Mouse (Mus musculus) forebrain, embryonic 13.5 days (tissue): Measurements from ENCODE around the gene Lpp. TPM values are rescaled to one million over a fixed set of nuclear protein-coding genes. Genes with fewer than 3 reads are reported as not detected.

ENCODE experiments used
- ATAC-seq: fragments of 200-750 bp; cut with Nextera tagmentation; 2 replicates; pipeline ENCODE4 v1.8.0; 2017
- H3K27ac ChIP-seq: fragments of 300-500 bp; sonication (generic); 2 replicates; pipeline ENCODE4 v1.5.1; 2015; ENCODE audit warnings: inconsistent platforms, mild to moderate bottlenecking, moderate library complexity
- H3K27me3 ChIP-seq: fragments of 300-500 bp; sonication (generic); 2 replicates; pipeline ENCODE4 v1.6.1; 2015; ENCODE audit warnings: mild to moderate bottlenecking, inconsistent platforms
- H3K36me3 ChIP-seq: fragments of 300-500 bp; sonication (generic); 2 replicates; pipeline ENCODE4 v1.6.1; 2015; ENCODE audit warnings: mild to moderate bottlenecking, inconsistent platforms; ENCODE audit not compliant: poor library complexity, severe bottlenecking
- H3K4me1 ChIP-seq: fragments of 300-500 bp; sonication (generic); 2 replicates; pipeline ENCODE4 v1.6.1; 2015; ENCODE audit warnings: inconsistent platforms
- H3K4me2 ChIP-seq: fragments of 300-500 bp; sonication (generic); 2 replicates; pipeline ENCODE4 v1.6.1; 2015; ENCODE audit warnings: inconsistent platforms, mild to moderate bottlenecking, moderate library complexity
- H3K4me3 ChIP-seq: fragments of 300-500 bp; sonication (generic); 2 replicates; pipeline ENCODE4 v1.5.1; 2015; ENCODE audit warnings: mild to moderate bottlenecking, inconsistent platforms
- H3K9ac ChIP-seq: fragments of 300-500 bp; sonication (generic); 2 replicates; pipeline ENCODE4 v1.6.1; 2015; ENCODE audit warnings: mild to moderate bottlenecking, inconsistent platforms
- H3K9me3 ChIP-seq: fragments of 300-500 bp; sonication (generic); replicated peaks from 2 replicates; pipeline ENCODE4 v1.6.1; 2016; ENCODE audit warnings: inconsistent platforms
- WGBS: fragments of 180-500 bp; shearing (Covaris S2); methylation state at CpG from one replicate; pipeline ENCODE4 v1.1.7; 2015; 5-methylcytosine and 5-hydroxymethylcytosine counted together
- polyA plus RNA-seq: library from polyadenylated mRNA; unstranded; fragments of >200 nt; fragmentation: Nextera tagmentation; extraction: Ambion mirVana; gene quantifications from 2 replicates; pipeline ENCODE4 v1.2.1, GENCODE M21; 2015

Gene Lpp
- polyA plus RNA-seq, 1 experiment from 2014 or later = 9.4 TPM

GRCm38 (mm10) chr16:24443123-24443515 lies 49.8 kb downstream of the Lpp start:
- Histone ChIP-seq H3K4me2 (no peak overlapping the region), H3K36me3 (no peaks in the 10 kb centered on the region), H3K9ac (no peak overlapping the region), H3K4me1 (peaks cover 18% of the 10 kb centered on the region), H3K27me3 (no peaks in the 10 kb centered on the region), H3K4me3 (no peak overlapping the region), H3K9me3 (no peaks in the 10 kb centered on the region), H3K27ac (no peak overlapping the region)
- no peak for ATAC-seq
- WGBS = 40% methylated on average over 7 of the region's 7 CpGs

- H3K27ac ChIP-seq = no peak overlapping the region
- WGBS = 34% methylated on average over 5 of the region's 5 CpGs
Measured at GRCm38 (mm10) chr16:24443555-24443954, 50.2 kb downstream of the Lpp start.

GRCm38 (mm10) chr16:24444818-24445217 lies 51.5 kb downstream of the Lpp start:
- no peak for ATAC-seq
- peaks cover 23% of the 10 kb centered on the region for H3K4me1 ChIP-seq
- H3K9me3 ChIP-seq = no peaks in the 10 kb centered on the region
- no peaks in the 10 kb centered on the region for H3K36me3 ChIP-seq
- WGBS = 89% methylated on average over 4 of the region's 4 CpGs
- no peak overlapping the region for H3K4me2 ChIP-seq
- H3K4me3 ChIP-seq = no peak overlapping the region
- no peak overlapping the region for H3K27ac ChIP-seq
- H3K9ac ChIP-seq = no peak overlapping the region
- H3K27me3 ChIP-seq = no peaks in the 10 kb centered on the region

More at GRCm38 (mm10) chr16:24443555-24443954, 50.2 kb downstream of the Lpp start:
- Histone ChIP-seq H3K36me3 (no peaks in the 10 kb centered on the region), H3K27me3 (no peaks in the 10 kb centered on the region), H3K9me3 (no peaks in the 10 kb centered on the region), H3K9ac (no peak overlapping the region), H3K4me2 (no peak overlapping the region), H3K4me1 (peaks cover 18% of the 10 kb centered on the region), H3K4me3 (no peak overlapping the region)
- no peak for ATAC-seq

GRCm38 (mm10) chr16:24445473-24445872 lies 52.2 kb downstream of the Lpp start:
- no peak for ATAC-seq
- H3K9me3 ChIP-seq = no peaks in the 10 kb centered on the region
- H3K27ac ChIP-seq = no peak overlapping the region
- H3K27me3 ChIP-seq = no peaks in the 10 kb centered on the region
- H3K4me2 ChIP-seq = no peak overlapping the region
- no peak overlapping the region for H3K9ac ChIP-seq
- 67% methylated on average over 3 of the region's 3 CpGs for WGBS
- peaks cover 26% of the 10 kb centered on the region for H3K4me1 ChIP-seq
- no peaks in the 10 kb centered on the region for H3K36me3 ChIP-seq
- no peak overlapping the region for H3K4me3 ChIP-seq

GRCm38 (mm10) chr16:24446449-24446848 lies 53.1 kb downstream of the Lpp start:
- no peaks in the 10 kb centered on the region for H3K9me3 ChIP-seq
- H3K27ac ChIP-seq = no peak overlapping the region
- no peaks in the 10 kb centered on the region for H3K27me3 ChIP-seq
- no peak overlapping the region for H3K9ac ChIP-seq
- no peaks in the 10 kb centered on the region for H3K36me3 ChIP-seq
- no peak overlapping the region for H3K4me2 ChIP-seq
- ATAC-seq = no peak
- H3K4me1 ChIP-seq = peaks cover 32% of the 10 kb centered on the region
- no peak overlapping the region for H3K4me3 ChIP-seq
- 86% methylated on average over 1 of the region's 1 CpGs for WGBS

- 65% methylated on average over 7 of the region's 7 CpGs for WGBS
- no peaks in the 10 kb centered on the region for H3K36me3 ChIP-seq
- ATAC-seq = no peak
- H3K27me3 ChIP-seq = no peaks in the 10 kb centered on the region
- H3K4me3 ChIP-seq = no peak overlapping the region
- no peak overlapping the region for H3K27ac ChIP-seq
- H3K9me3 ChIP-seq = no peaks in the 10 kb centered on the region
- H3K9ac ChIP-seq = no peak overlapping the region
- H3K4me1 ChIP-seq = peaks cover 31% of the 10 kb centered on the region
- H3K4me2 ChIP-seq = no peak overlapping the region
Measured at GRCm38 (mm10) chr16:24447666-24448492, 54.6 kb downstream of the Lpp start.

GRCm38 (mm10) chr16:24448493-24448845 lies 55.2 kb downstream of the Lpp start:
- no peak overlapping the region for H3K4me2 ChIP-seq
- peaks cover 25% of the 10 kb centered on the region for H3K4me1 ChIP-seq
- no peak for ATAC-seq
- H3K9me3 ChIP-seq = no peaks in the 10 kb centered on the region
- 67% methylated on average over 2 of the region's 2 CpGs for WGBS
- H3K36me3 ChIP-seq = no peaks in the 10 kb centered on the region
- no peak overlapping the region for H3K9ac ChIP-seq
- H3K27me3 ChIP-seq = no peaks in the 10 kb centered on the region
- no peak overlapping the region for H3K27ac ChIP-seq
- no peak overlapping the region for H3K4me3 ChIP-seq

GRCm38 (mm10) chr16:24449806-24450205 lies 56.5 kb downstream of the Lpp start:
- Histone ChIP-seq H3K4me3 (no peak overlapping the region), H3K27ac (no peak overlapping the region), H3K9me3 (no peaks in the 10 kb centered on the region), H3K36me3 (no peaks in the 10 kb centered on the region), H3K4me2 (no peak overlapping the region), H3K9ac (no peak overlapping the region), H3K4me1 (peaks cover 26% of the 10 kb centered on the region; the same call in 1 of the 2 replicates), H3K27me3 (no peaks in the 10 kb centered on the region)
- ATAC-seq = no peak
- WGBS = 21% methylated on average over 8 of the region's 8 CpGs

GRCm38 (mm10) chr16:24450256-24450655 lies 56.9 kb downstream of the Lpp start:
- no peak for ATAC-seq
- Histone ChIP-seq H3K9ac (no peak overlapping the region), H3K4me1 (peaks cover 29% of the 10 kb centered on the region; the same call in 1 of the 2 replicates), H3K27ac (no peak overlapping the region), H3K4me2 (no peak overlapping the region), H3K9me3 (no peaks in the 10 kb centered on the region), H3K27me3 (no peaks in the 10 kb centered on the region), H3K4me3 (no peak overlapping the region), H3K36me3 (no peaks in the 10 kb centered on the region)
- WGBS = 64% methylated on average over 5 of the region's 5 CpGs

- Histone ChIP-seq H3K27ac (no peak overlapping the region), H3K4me2 (no peak overlapping the region), H3K9me3 (no peaks in the 10 kb centered on the region), H3K36me3 (no peaks in the 10 kb centered on the region), H3K27me3 (no peaks in the 10 kb centered on the region), H3K4me3 (no peak overlapping the region), H3K4me1 (peaks cover 36% of the 10 kb centered on the region), H3K9ac (no peak overlapping the region)
- 0 out of 2 replicates have a peak, but pooled peaks have one; percentile 9 for ATAC-seq
- 55% methylated on average over 5 of the region's 5 CpGs for WGBS
Measured at GRCm38 (mm10) chr16:24451123-24451522, 57.8 kb downstream of the Lpp start.

- no peak for ATAC-seq
- no peaks in the 10 kb centered on the region for H3K27me3 ChIP-seq
- H3K36me3 ChIP-seq = no peaks in the 10 kb centered on the region; the same call in 1 of the 2 replicates
- H3K4me2 ChIP-seq = no peak overlapping the region
- no peak overlapping the region for H3K9ac ChIP-seq
- H3K27ac ChIP-seq = no peak overlapping the region
- H3K9me3 ChIP-seq = no peaks in the 10 kb centered on the region
- WGBS = 90% methylated on average over 4 of the region's 4 CpGs
- H3K4me3 ChIP-seq = no peak overlapping the region
- H3K4me1 ChIP-seq = peaks cover 36% of the 10 kb centered on the region
Measured at GRCm38 (mm10) chr16:24453536-24453935, 60.2 kb downstream of the Lpp start.

GRCm38 (mm10) chr16:24454493-24454892 lies 61.2 kb downstream of the Lpp start:
- WGBS = 42% methylated on average over 4 of the region's 4 CpGs
- Histone ChIP-seq H3K4me1 (peaks cover 34% of the 10 kb centered on the region), H3K9ac (no peak overlapping the region), H3K36me3 (no peaks in the 10 kb centered on the region; the same call in 1 of the 2 replicates), H3K9me3 (no peaks in the 10 kb centered on the region), H3K27ac (no peak overlapping the region), H3K27me3 (no peaks in the 10 kb centered on the region), H3K4me3 (no peak overlapping the region), H3K4me2 (no peak overlapping the region)
- ATAC-seq = no peak
